Mouse (Mus musculus) CD4-positive, CD25-positive, alpha-beta regulatory T cell, adult 4 months (primary cell): ENCODE measurements around the gene Rbl2. TPM values are rescaled to one million over a fixed set of nuclear protein-coding genes. Genes with fewer than 3 reads are reported as not detected.

Source experiments
- ATAC-seq: one replicate; pipeline ENCODE4 v1.8.0; 2017
- polyA plus RNA-seq, 2 experiments: library from polyadenylated mRNA; unstranded; fragments of 100-300 nt; shearing (Covaris generic); gene quantifications; one replicate each; pipeline ENCODE4 v1.2.1; 2017

Gene Rbl2
- polyA plus RNA-seq, 2 experiments from 2014 or later = 65.5 to 74.2 TPM

DNA sequence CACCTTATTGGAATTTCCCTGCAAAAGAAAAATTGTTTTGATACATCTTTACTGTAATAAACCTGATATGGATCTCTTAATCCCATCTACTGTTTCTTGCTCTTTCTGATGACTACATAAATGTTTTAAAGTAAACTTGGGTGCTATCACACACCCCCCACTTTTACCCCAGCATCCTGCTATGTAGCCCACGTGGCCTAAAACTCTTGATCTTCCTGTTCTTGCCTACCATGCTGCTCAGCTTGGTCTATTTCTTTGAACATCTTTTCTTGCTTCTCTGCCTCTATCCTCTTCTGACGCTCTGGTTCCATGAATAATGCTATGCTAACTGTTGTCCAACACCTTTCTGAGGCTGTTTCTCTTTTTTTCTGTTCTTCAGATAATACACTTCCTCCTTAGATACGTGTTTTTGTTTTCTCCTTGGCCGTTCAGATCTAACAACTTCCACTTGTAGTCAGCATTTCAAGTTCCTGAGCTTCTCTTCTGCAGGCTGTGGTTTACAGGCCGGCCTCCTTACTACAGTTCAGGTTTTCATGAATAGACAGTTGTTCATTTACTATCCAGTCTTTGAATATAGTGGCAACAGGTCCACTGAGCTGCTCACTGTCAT, 42.1 kb downstream of the Rbl2 start:
- peak; percentile 65 for ATAC-seq

DNA sequence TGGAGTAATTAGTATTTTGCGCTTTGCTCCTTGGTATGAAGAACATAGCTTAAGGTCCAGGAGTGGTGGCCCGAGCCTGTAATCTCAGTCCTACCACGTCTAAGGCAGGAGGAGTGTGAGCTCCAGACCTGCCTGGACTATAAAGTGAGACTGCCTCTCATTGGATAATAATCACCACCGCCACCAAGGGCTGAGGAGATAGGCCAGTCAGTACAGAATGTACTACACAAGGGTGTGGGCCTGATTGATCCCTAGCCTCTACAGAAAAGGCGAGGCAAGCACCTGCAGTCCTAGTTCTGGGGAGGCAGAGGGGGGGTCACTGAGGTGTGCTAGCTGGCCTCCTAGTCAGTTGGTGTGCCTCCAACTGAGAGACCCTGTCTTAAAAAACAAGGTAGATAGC, 44.6 kb downstream of the Rbl2 start:
- no peak for ATAC-seq

DNA sequence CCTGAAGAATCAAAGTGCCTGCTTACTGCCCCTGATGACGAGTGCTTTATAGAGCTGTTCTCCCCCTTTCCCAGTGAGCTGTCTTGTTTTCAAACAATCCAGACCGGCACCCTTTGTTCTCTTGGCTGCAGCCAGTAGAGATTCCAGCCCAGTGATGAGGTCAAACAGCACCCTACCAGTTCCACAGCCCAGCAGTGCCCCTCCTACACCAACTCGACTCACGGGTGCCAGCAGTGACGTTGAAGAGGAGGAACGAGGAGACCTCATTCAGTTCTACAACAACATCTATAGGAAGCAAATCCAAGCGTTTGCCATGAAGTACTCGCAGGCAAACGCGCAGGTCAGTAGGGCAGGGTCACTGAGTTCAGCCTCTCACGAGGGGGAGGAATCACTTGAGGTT, 45.1 kb downstream of the Rbl2 start:
- no peak for ATAC-seq

DNA sequence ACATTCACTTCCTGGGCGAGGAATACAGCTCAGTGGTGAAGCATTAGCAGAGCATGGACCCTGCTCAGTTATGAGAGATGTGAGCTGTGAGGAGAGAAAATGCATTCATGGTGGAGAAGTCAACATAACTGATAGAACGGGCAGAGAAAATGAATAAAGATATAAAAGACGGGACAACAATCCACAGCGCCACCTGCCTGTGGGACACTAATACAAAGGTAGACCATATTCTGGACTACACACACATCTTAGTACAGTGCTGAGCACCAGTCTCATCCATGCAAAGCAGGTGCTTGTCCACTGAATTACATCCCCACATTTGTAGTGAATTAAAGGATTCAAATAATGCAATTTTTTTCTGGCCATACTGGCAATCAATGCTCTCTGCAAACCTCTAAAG, 47.7 kb downstream of the Rbl2 start:
- no peak for ATAC-seq

DNA sequence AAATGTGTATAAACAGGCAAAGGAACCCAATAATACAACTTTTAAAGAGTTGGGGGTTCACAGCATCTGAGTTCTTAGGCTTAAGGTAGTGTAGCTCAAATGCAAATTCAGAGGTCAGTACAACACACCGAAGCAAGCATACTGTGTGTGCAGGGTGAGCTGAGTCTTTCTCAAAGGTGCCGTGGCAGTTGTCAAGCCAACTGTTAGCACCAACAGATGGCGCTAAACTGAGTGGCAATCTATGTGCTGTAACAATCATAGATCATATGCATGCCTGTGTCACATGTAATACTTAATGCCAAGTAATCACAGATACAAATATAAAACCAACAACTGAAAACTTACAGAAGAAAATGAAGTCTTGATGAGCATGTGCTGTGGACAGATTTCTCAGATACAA, 48.3 kb downstream of the Rbl2 start:
- ATAC-seq = peak; percentile 65

DNA sequence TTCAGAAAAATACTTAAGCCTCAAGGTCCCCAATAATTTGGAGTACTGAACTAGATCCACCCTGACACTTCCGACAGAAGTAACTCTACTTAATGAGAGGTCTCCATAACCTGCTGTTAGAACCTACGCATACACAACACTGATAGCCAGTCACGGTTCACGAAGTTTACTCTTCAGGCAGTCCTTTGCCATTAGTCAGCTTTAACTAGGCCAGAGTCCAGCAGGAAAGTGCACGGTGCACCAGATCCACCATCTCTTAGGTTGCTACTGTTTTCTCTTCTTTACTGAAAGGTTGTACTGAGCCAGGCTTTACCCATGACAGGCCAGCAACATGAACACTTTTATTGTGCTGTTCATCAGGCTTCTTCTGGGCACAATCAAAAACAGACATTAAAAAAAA, 54.5 kb downstream of the Rbl2 start:
- ATAC-seq = no peak

DNA sequence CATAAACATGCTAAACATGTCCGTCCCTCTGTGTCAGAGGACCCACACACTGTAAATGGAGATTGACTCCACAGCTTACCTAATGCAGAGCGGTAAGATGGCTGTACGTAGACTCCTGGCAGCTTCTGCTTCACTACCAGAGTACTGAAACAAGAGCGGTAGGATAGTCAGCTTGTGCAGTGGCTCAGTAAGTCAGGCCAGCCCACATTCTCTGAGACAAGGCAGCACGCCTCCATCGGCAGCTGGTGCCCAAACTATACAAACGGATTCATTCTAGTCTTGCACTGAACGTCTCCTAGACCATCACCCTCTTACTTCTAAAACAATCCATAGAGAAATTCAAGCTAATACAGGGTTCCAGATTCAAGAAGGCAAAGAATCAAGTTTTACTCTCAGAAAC, 56.9 kb downstream of the Rbl2 start:
- ATAC-seq = no peak

DNA sequence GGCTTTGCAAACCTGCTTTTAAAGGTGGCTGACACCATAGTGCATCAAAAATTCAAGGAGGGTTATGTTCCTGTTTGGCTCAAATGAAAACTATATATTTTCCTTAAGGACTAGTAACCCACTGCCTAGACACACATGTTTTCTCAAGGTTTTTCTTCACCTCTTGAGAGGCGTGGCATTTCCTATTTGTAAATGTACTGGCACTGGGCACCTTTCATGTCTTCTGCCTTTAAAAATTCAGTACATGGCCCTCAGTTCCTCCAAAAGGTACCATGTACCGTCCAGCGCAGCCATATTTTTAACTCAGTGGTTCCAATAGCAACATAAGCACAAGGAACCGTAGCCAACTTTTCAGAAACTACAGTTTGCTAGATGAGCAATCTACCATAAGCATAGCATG, 62.9 kb downstream of the Rbl2 start:
- no peak for ATAC-seq

DNA sequence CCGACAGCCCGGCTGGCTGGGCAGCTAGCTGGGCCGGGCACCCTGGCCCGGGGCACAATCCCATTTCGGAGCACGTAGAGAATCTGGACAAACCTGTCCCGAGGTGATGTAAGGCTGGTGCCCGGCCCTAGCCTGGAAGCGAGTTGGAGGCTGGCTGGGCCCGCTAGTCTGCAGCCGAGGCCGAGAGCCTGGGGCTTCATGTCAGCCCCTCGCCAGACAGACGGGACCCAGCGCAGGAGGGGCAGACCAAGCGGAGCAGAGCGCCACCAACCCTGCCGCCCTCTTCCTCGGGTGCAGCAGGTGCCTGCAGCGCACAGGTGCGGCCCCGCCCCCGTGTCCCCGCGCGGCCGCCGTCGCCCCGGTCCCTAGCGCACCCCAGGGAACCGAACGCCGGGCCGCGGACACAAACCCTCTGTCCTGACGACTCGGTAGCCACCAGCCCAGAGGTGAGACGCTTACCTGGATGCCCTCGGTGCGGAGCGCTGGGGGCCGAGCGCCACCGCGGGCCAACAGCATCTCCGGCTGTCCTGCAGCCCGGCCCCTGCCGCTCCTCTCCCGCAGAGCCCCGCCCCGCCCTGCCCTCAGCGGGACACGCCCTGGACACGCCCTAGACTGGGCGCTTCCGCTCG, 63.7 kb downstream of the Rbl2 start:
- peak; percentile 51 for ATAC-seq

DNA sequence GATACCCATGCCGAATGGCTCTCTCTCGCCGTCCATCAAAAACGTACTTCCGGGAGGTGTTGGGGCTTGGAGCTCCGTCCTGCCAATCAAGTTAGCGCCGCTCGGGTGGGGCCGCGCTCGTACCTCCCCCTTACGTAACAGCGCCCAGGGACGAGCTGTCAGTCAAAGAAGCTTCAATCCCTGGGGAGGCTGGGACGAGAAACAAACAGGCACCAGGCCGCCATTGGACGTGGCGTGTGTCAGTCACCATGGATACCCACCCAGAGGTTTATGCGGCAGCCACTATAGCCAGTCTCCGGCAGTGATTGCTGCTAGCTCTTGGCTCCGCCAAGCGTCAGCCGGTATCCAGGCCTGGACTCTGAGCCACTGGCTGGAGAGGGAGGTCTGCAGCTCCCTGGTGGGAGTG, 64.2 kb downstream of the Rbl2 start:
- peak; percentile 96 for ATAC-seq

DNA sequence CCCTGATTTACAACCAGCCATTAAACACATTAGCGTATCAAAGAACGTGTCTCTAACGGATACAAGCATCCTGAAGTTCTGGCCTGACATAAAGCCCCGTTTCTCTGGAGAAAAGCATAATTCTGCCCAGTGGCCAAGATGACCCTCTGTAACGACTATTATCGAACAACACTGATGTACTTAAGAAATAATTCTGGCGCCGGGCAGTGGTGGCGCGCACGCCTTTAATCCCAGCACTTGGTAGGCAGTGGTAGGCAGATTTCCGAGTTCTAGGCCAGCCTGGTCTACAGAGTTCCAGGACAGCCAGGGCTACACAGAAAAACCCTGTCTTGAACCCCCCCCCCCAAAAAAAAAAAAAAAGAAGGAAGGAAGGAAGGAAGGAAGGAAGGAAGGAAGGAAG, 64.8 kb downstream of the Rbl2 start:
- no peak for ATAC-seq

DNA sequence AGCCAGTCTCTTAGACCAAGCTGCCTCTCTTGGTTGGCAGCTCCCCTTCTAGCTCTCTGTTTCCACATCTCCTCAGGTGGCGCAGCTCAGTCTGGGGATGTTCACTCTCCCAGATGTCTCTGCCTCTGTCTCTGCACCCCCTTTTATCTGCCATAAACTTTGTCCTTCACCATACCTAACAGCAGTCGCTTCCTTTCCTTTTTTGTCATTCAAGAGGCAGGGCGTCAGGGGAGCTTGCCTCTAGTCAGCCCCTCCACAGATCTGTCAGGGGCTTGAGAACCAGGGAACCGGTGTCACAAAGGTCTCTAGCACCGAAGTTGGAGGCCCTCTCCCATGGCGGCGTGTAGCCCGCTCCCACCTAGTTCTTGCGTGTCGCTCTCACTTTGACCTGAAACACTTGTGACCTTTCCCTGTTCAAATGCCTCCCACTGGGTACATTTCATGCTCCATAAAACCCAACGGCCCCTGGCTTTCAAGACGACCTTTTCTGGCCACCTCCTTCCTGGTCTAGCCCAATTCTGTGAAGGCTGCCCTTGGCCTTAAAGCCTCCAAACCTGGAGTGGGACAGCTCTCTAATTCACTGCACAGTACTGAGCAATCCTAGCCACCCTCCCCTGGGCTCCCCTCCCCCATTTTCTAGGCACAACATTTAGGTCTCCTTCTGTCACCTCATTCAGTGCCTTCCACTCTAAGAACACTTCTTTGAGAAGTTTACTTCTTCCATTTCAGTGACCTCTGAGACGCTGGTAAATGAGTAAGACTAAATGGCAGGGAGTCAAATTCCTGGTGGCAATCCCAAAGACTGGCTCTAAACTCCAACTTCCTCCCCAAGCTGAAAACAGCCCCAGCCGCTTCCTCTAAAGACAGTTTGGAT, 65.7 kb downstream of the Rbl2 start:
- ATAC-seq = no peak

DNA sequence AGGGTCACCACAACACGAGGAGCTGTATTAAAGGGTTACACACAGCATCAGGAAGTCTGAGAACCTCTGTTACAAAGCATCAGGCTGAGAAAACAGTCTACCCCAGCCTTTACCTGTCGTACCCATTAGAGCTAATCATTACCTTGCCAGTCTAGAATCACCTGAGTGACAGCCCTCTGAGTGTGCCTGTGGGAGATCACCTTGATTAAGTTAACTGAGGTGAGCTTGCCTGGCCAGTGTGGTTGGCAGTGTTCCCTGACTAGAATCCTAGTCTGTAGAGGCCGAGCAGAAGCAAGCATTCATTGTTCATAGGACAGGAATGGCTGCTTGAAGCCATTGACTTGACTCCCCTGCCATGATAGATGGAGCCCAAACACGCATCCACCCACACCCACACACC, 71.0 kb downstream of the Rbl2 start:
- no peak for ATAC-seq

DNA sequence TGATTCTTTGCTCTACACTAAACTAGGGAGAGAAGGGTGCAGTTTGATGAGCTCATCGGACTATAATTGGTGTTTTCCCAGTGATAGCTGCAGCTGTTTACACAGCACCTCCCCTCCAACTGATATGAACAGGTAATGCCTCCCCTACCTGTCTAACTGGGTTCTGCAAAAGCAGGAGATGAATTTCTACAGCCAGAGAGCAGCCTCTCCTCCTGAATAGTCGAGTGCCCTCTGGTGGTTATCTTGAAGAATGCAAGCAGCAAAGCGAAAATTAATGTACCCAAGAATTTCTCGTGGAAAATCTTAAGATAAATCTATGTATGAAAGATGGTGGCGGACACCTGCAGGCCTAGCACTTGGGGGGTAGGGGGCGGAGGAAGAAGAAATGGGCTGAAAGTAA, 77.9 kb downstream of the Rbl2 start:
- peak; percentile 81 for ATAC-seq

DNA sequence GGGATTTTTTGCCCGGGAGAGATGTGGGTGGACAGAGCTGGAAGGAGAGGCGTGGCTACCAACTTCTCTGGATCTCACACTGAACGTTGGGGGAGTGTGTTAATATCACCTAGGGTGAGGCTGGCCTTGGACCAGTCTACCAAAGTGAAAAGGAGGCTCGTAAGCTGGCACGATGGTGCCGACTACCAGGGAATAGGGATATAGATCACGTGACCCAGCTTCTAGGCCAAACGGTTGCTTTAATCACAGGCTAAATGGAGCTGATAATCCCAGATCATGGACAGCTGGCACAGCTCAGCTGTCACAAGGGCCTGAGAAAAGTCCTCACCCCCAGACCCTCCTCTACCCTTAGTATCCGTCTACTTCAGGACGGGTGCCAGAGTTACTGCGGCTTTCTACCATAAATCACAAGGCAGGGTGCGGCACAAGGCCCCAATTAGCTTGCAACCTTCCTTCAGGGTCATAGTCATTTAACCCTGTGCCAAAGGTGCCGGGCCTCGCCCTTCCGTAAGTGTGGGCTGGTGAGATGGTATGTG, 78.9 kb downstream of the Rbl2 start:
- no peak for ATAC-seq

DNA sequence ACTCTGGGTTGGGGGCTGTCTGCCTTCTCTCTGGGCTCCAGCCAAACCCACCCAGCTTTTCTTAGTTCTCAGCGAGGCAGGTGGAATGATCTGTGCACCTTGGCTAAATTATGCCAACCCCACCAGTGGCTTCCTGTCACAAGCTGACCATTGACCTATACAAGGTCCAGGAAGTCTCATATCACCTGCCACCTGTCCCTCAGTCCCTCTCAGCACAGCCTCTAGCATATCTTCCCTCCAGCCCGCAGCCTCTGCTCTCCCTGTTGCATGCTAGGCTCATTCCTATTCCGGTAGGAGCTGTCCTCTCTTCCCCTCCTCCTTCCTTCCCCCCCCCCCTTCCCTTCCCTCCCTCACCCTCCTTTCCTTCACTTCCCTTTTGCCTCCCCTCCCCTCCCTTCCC, 79.4 kb downstream of the Rbl2 start:
- no peak for ATAC-seq

DNA sequence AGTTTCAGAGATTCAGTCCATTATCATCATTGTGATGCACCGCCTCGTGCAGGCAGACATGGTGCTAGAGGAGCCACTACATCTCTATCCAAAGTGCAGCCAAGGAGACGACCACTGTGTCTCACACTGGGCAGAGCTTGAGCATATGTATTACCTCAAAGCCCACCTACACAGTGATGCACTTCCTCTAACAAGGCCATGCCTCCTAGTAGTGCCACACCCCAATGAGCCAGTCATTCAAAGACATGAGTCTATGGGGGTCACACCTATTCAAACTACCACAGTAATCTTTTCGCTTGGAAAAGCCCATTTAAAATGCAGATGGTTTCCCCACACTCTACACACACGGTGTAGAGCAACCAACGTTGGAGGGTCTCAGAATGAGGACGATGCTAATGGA, 81.7 kb downstream of the Rbl2 start:
- ATAC-seq = no peak

DNA sequence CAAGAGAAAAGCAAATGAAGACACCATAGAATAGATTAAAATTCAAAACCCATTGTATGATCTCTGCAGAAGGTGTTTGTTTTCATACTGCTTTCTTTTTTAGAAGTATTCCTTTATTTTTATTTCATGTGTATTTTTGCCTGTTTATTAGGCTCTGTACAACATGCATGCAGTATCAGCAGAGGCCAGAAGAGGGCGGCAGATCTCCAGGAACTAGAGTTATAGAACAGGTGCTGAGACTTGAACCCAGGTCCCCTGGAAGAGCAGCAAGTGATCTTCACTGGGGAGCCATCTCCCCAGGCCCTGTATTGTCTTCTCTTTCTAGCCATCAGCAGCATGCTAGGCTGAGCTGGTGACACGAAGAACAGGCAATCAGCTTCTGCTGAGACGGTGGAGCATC, 84.0 kb downstream of the Rbl2 start:
- ATAC-seq = no peak

DNA sequence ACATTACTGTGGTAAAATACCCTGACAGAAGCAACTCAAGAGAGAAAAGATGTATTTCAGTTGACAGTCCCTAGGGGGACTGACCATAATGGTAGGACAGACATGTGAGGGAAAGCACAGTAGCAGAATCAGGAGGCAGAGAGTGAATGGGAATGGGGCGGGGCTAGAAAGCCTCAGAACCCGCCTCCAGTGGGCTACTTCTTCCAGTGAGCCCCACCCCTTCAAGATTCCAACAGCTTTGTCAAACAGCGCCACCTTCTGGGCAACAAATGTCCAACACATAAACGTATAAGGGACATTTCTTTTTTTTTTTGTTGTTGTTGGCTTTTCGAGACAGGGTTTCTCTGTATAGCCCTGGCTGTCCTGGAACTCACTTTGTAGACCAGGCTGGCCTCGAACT, 84.7 kb downstream of the Rbl2 start:
- no peak for ATAC-seq

DNA sequence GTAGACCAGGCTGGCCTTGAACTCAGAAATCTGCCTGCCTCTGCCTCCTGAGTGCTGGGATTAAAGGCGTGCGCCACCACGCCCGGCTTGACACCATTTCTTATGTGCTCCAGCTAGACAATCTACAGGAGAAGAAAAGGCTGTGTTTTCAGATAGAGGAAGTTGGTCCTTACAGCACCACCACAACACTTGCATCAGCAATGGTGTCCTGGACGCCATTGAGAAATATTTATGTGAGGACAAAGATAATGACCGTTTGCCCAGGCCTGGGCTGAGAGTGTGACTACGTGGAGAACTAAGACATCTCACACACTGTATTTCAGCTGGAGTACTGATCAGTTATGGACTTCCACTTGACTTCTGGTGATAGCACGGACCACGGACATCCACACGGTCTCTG, 88.8 kb downstream of the Rbl2 start:
- no peak for ATAC-seq

DNA sequence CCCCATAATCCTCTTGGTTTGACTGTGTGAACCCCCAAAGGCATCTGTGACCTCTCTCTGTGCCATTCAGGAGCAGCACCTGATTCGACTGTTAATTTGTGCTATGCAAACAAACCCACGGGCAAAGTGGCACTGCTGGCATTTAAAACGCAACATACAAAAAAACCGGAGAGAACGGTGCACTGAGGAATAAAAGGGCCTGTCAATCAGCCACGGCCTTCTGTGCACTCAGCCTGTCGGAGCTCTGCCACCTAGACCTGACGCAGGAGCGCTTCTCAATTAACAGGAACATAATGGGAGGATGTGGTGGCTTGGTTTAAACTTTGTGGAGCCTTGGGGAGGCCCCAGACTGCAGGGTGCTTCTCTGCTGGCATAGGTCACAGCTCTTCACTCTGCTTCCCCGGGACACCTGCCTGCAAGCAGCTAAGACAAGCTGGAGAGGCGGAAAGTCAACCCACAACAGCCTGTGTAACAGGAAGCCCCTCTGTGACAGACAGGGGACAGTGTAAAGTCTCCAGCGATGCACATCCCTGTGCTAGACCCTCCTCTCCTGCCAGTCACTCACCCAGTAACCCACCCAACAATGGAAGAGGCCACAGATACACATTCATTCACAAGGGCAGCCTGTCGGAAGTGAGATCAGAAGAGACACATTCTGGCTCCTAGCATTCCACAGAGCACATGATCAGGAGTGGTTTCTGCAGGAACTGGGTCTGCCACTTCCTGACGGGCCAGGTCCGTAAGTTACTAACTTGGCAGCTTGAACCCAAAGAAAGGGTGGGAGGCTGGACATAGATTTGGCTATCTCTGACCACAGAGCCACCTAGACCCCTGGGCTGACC, 90.3 kb downstream of the Rbl2 start:
- ATAC-seq = peak; percentile 94

DNA sequence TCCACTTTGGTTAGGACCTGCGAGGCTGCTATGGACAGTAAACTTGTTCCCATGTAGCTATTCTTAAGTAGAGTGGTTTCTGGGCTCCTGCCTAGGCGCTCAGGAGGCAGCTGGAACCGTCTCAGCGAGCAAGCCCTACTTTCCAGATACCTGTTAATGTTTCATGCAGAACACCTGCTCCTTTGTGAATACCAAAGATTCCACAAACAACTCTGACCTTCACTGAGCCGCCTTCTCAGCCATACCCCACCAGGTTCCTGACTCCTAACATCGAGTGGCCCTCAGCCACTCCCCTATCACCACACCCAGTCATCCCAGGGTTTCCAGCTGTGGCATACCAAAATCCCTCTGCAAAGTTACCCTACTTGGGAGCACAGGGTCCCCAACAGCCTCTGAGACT, 100.3 kb downstream of the Rbl2 start:
- no peak for ATAC-seq

DNA sequence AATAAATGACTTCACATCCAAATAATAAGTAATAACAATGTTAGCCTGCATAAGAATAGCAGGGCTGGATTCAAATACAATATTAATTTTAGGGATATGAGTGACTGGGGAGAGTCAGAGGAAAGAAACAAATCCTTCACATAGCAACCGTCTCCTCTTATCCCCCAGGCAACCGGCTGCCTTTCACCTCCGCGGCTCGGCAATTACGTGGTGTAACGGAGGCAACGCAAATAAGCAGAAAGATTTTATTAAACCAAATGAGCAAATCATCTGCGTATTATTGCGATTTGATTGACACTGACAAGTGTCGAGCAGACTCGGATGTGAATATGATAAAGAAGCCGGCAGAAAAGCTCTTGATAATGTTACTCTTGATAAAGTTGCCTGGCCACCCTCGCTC, 101.1 kb downstream of the Rbl2 start:
- no peak for ATAC-seq
